Mouse (Mus musculus): ENCODE measurements at regions not wholly inside any gene's neighbourhood (a gene's known extent, or its start where the extent isn't known, plus 50 kb on each side); places are given as distances from the start of the nearest gene placed in this dataset.

DNA sequence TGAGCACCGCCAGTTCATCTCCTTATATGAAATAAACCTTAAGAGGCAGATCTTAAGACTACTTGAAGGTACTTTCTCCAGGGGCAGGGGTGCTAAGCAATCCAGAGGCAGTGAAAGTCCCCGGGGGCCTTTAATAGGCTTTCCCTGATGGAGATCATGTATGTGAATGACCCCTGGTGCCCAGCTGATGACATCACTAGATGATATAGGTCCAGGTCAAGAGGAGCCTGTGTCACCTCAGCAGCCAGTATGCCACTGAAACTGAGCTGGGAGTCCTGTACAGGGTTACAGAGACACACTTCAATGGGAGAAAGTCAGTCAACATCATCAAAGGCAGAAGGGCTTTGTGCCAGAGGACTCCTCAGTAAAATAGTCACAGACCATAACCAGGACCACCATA is 457.8 kb downstream of the Wdr11 start:
- Histone ChIP-seq H3K27ac (no peak overlapping the region), H3K27me3 (ENCODE audit: control insufficient read depth, insufficient read depth, low read length) (no peaks in the 10 kb centered on the region), H3K36me3 (ENCODE audit: control insufficient read depth, insufficient read depth, low read length) (no peaks in the 10 kb centered on the region), H3K4me3 (no peak overlapping the region), H3K9ac (ENCODE audit: low read depth, low read length) (no peak overlapping the region), H3K79me2 (replicated peaks; ENCODE audit: control insufficient read depth, insufficient read depth, low read length) (no peaks in the 10 kb centered on the region), H3K4me1 (ENCODE audit: control insufficient read depth, insufficient read depth, low read length) (no peaks in the 10 kb centered on the region)
- WGBS: 88% methylated on average over 2 of the region's 2 CpGs
- intact Hi-C loops (cut with DNase I): no loop called here
- no peak for DNase-seq
- TF ChIP-seq POLR2A (IDR thresholded peaks at IDR 0.05; ENCODE audit: insufficient read depth, low read depth, low read length) (no peak), CTCF (IDR thresholded peaks at IDR 0.05) (no peak), EP300 (IDR thresholded peaks at IDR 0.05; ENCODE audit: insufficient read depth, low read depth, low read length) (no peak)

- H3K4me3 ChIP-seq: no peak overlapping the region
- no peak for DNase-seq
- no peak overlapping the region for H3K27ac ChIP-seq
- H3K36me3 ChIP-seq (ENCODE audit: control insufficient read depth, insufficient read depth, low read length): no peaks in the 10 kb centered on the region
- no peaks in the 10 kb centered on the region for H3K4me1 ChIP-seq (ENCODE audit: control insufficient read depth, insufficient read depth, low read length)
- intact Hi-C loops (cut with DNase I): no loop called here
- H3K27me3 ChIP-seq (ENCODE audit: control insufficient read depth, insufficient read depth, low read length): no peaks in the 10 kb centered on the region
- WGBS: 24% methylated on average over 2 of the region's 2 CpGs
- TF ChIP-seq POLR2A (IDR thresholded peaks at IDR 0.05; ENCODE audit: insufficient read depth, low read depth, low read length): no peak
- no peak for TF ChIP-seq CTCF (IDR thresholded peaks at IDR 0.05)
- no peak for TF ChIP-seq EP300 (IDR thresholded peaks at IDR 0.05; ENCODE audit: insufficient read depth, low read depth, low read length)
- H3K79me2 ChIP-seq (replicated peaks; ENCODE audit: control insufficient read depth, insufficient read depth, low read length): no peaks in the 10 kb centered on the region
- H3K9ac ChIP-seq (ENCODE audit: low read depth, low read length): no peak overlapping the region
Observed at GRCm38 (mm10) chr7:130050120-130050519, 458.5 kb downstream of the Wdr11 start.

GRCm38 (mm10) chr7:130052376-130052775 is 460.7 kb downstream of the Wdr11 start:
- DNase-seq: no peak
- 86% methylated on average over 5 of the region's 5 CpGs for WGBS

DNA sequence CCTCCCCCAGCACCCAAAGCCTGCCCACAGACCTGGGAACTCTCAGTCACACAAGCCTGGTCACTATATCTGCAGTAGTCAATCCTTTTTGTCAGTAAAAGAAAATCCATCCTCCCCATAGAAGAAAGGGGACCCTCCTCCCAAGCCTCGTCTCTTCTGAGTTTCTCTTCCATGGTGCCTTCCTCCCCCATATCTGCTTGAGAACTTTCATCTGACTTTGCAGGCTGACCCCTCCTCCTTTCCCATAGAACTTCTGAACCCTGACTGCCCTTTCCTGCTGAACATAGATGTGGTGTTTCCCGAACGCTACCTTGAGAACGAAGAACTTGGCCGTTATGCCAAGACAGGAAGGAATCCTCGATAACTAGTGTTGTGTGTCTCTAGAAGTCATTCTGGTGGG is 462.5 kb downstream of the Ate1 start:
- TF ChIP-seq CTCF (IDR thresholded peaks at IDR 0.05) (no peak), EP300 (IDR thresholded peaks at IDR 0.05; ENCODE audit: insufficient read depth, low read depth, low read length) (no peak), POLR2A (IDR thresholded peaks at IDR 0.05; ENCODE audit: insufficient read depth, low read depth, low read length) (no peak)
- no peak for DNase-seq
- 38% methylated on average over 6 of the region's 6 CpGs for WGBS
- intact Hi-C loops (cut with DNase I): no loop called here
- no peaks in the 10 kb centered on the region for H3K36me3 ChIP-seq (ENCODE audit: control insufficient read depth, insufficient read depth, low read length)
- H3K27ac ChIP-seq: no peak overlapping the region
- H3K79me2 ChIP-seq (replicated peaks; ENCODE audit: control insufficient read depth, insufficient read depth, low read length): no peaks in the 10 kb centered on the region
- H3K27me3 ChIP-seq (ENCODE audit: control insufficient read depth, insufficient read depth, low read length): no peaks in the 10 kb centered on the region
- H3K9ac ChIP-seq (ENCODE audit: low read depth, low read length): no peak overlapping the region
- no peaks in the 10 kb centered on the region for H3K4me1 ChIP-seq (ENCODE audit: control insufficient read depth, insufficient read depth, low read length)
- H3K4me3 ChIP-seq: no peak overlapping the region

More at GRCm38 (mm10) chr7:130052376-130052775, 460.7 kb downstream of the Wdr11 start:
- no peaks in the 10 kb centered on the region for H3K4me1 ChIP-seq (ENCODE audit: control insufficient read depth, insufficient read depth, low read length)
- TF ChIP-seq EP300 (IDR thresholded peaks at IDR 0.05; ENCODE audit: insufficient read depth, low read depth, low read length): no peak
- TF ChIP-seq POLR2A (IDR thresholded peaks at IDR 0.05; ENCODE audit: insufficient read depth, low read depth, low read length): no peak
- no peak for TF ChIP-seq CTCF (IDR thresholded peaks at IDR 0.05)
- H3K27ac ChIP-seq: no peak overlapping the region
- intact Hi-C loops (cut with DNase I): no loop called here
- no peaks in the 10 kb centered on the region for H3K79me2 ChIP-seq (replicated peaks; ENCODE audit: control insufficient read depth, insufficient read depth, low read length)
- no peak overlapping the region for H3K4me3 ChIP-seq
- H3K9ac ChIP-seq (ENCODE audit: low read depth, low read length): no peak overlapping the region
- no peaks in the 10 kb centered on the region for H3K36me3 ChIP-seq (ENCODE audit: control insufficient read depth, insufficient read depth, low read length)
- H3K27me3 ChIP-seq (ENCODE audit: control insufficient read depth, insufficient read depth, low read length): no peaks in the 10 kb centered on the region

DNA sequence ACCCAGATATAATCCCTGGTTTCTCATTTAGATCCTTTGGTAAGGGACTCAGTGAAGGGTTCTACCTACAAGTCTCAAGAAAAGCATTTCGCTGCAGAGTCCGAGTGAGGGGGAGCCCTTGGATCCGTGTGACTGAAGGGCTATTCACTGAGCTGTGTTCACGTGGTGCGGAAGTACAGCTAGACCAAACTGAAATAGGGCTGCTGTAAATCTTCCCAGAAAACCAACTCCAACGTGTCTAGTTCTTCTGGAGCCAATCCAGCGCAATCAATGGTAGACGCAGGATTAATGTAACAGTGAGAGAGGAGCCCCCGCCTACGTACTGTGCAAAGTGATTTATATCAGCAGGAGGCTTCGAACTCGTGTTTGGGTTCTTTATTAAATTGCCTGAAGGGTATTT is 461.9 kb downstream of the Ate1 start:
- Histone ChIP-seq H3K36me3 (ENCODE audit: control insufficient read depth, insufficient read depth, low read length) (no peaks in the 10 kb centered on the region), H3K9ac (ENCODE audit: low read depth, low read length) (no peak overlapping the region), H3K27ac (no peak overlapping the region), H3K4me3 (no peak overlapping the region), H3K4me1 (ENCODE audit: control insufficient read depth, insufficient read depth, low read length) (no peaks in the 10 kb centered on the region), H3K27me3 (ENCODE audit: control insufficient read depth, insufficient read depth, low read length) (no peaks in the 10 kb centered on the region), H3K79me2 (replicated peaks; ENCODE audit: control insufficient read depth, insufficient read depth, low read length) (no peaks in the 10 kb centered on the region)
- no peak for DNase-seq
- WGBS: 81% methylated on average over 12 of the region's 12 CpGs
- intact Hi-C loops (cut with DNase I): no loop called here
- TF ChIP-seq CTCF (IDR thresholded peaks at IDR 0.05) (no peak), EP300 (IDR thresholded peaks at IDR 0.05; ENCODE audit: insufficient read depth, low read depth, low read length) (no peak), POLR2A (IDR thresholded peaks at IDR 0.05; ENCODE audit: insufficient read depth, low read depth, low read length) (no peak)

DNA sequence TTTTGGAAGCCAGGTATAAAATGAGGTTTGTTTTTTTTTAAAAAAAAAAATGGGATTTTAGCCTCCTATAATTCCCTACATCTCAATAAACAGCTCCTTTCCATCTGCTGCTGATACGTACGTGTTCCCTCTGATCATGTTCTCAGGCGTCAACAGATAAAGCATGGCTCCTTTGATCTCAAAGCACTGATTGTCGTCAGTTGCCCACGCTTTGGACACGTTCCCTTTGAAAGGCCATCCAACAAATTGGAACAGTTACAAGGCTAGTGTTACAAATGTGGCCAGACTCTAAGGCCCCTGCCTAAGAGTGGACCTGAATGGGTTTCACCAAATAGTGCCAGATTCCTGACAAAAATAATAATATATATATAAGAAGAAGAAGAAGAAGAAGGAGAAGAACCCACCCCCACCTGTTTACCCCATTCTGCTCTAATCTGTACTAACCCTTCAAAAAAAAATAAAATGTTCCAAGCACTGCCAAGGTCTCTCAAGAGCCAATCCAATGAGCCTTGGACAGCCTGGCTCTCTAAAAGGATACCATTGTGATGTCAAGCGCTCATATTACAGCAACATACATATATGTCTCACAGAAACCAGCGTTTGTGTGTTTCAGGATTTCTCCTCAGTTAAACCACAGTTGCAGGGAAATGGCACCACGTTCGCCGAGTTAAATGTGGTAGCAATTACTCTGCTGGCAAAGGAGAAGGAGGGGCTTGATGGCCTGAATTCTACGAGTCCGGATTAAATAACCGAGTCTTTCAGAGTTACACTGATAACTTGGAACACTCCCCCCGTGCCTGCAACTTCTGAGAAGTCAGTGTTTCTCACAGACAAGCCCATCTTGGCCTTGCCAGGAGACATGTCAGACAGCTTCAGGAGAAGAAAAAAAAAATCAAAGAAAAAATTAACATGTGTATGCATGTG is 460.2 kb downstream of the Ate1 start:
- no peak overlapping the region for H3K9ac ChIP-seq (ENCODE audit: low read depth, low read length)
- DNase-seq: no peak
- no peak overlapping the region for H3K27ac ChIP-seq
- H3K4me3 ChIP-seq: no peak overlapping the region
- 73% methylated on average over 15 of the region's 15 CpGs for WGBS
- no peaks in the 10 kb centered on the region for H3K4me1 ChIP-seq (ENCODE audit: control insufficient read depth, insufficient read depth, low read length)
- intact Hi-C loops (cut with DNase I): no loop called here
- H3K27me3 ChIP-seq (ENCODE audit: control insufficient read depth, insufficient read depth, low read length): no peaks in the 10 kb centered on the region
- H3K79me2 ChIP-seq (replicated peaks; ENCODE audit: control insufficient read depth, insufficient read depth, low read length): no peaks in the 10 kb centered on the region
- TF ChIP-seq EP300 (IDR thresholded peaks at IDR 0.05; ENCODE audit: insufficient read depth, low read depth, low read length): no peak
- no peak for TF ChIP-seq CTCF (IDR thresholded peaks at IDR 0.05)
- TF ChIP-seq POLR2A (IDR thresholded peaks at IDR 0.05; ENCODE audit: insufficient read depth, low read depth, low read length): no peak
- H3K36me3 ChIP-seq (ENCODE audit: control insufficient read depth, insufficient read depth, low read length): no peaks in the 10 kb centered on the region

Measured in heart, adult 2 months (tissue).